Mouse (Mus musculus) small intestine, adult 2 months (tissue): Measurements from ENCODE around the gene Klhl33.

Experiments
- CTCF ChIP-seq: fragments of 200-500 bp; IDR thresholded peaks from 2 replicates; pipeline ENCODE4 v1.5.1; 2012; ENCODE audit warnings: low read depth, mild to moderate bottlenecking, control low read depth, inconsistent platforms, low read length, moderate library complexity, mixed read lengths; ENCODE audit not compliant: insufficient replicate concordance, insufficient read length; ENCODE audit errors: extremely low read depth
- POLR2A ChIP-seq: fragments of 200-500 bp; IDR thresholded peaks from 2 replicates; pipeline ENCODE4 v1.6.1; 2012; ENCODE audit warnings: low read depth, mild to moderate bottlenecking, control low read depth, inconsistent platforms, low read length, moderate library complexity

GRCm38 (mm10) chr14:50938119-50938908 lies 41.0 kb upstream of the Klhl33 start:
- TF ChIP-seq CTCF (no peak), POLR2A (no peak)
